Mouse (Mus musculus) heart, adult 10 weeks (tissue): ENCODE data around the gene Olfr834. TPM values are rescaled to one million over a fixed set of nuclear protein-coding genes. Genes with fewer than 3 reads are reported as not detected.

Source experiments
- polyA plus RNA-seq: library from polyadenylated mRNA; stranded (reverse); fragments of 350-450 nt; fragmentation: Illumina TruSeq; extraction: RNeasy Lipid Tissue Mini Kit (QIAGEN cat#74804); gene quantifications from one replicate; pipeline ENCODE4 v1.2.3, GENCODE M21; 2014; ENCODE audit warnings: low read depth, low replicate concordance

Gene Olfr834
- polyA plus RNA-seq = not detected

GRCm38 (mm10) chr9:18987690-18988089, at the start of gene Olfr834:
TSS of gene Olfr834 (plus strand) at chr9:18987990.

GRCm38 (mm10) chr9:19032435-19032834, 44.6 kb downstream of the Olfr834 start, which contains the start of gene Olfr835:
TSS of gene Olfr835 (plus strand) at chr9:19032735.

Other genes starting within 250 kb of the Olfr834 start
- gene Olfr24, start 224.0 kb upstream of the Olfr834 start, polyA plus RNA-seq = not detected
- not detected for gene Olfr828, start 168.5 kb upstream of the Olfr834 start, polyA plus RNA-seq
- not detected for gene Olfr829, start 133.1 kb upstream of the Olfr834 start, polyA plus RNA-seq
- not detected for gene Olfr830, start 113.3 kb upstream of the Olfr834 start, polyA plus RNA-seq
- gene Olfr832, start 50.9 kb upstream of the Olfr834 start, polyA plus RNA-seq = not detected
- not detected for gene Olfr835, start 44.7 kb downstream of the Olfr834 start, polyA plus RNA-seq
- gene Olfr836, start 132.4 kb downstream of the Olfr834 start, polyA plus RNA-seq = not detected
- gene Olfr837, start 148.3 kb downstream of the Olfr834 start, polyA plus RNA-seq = not detected
- gene Olfr839-ps1, start 189.3 kb downstream of the Olfr834 start, polyA plus RNA-seq = not detected